Mouse (Mus musculus) heart, adult 2 months (tissue): ENCODE measurements at regions not wholly inside any gene's neighbourhood (a gene's known extent, or its start where the extent isn't known, plus 50 kb on each side); places are given as distances from the start of the nearest gene placed in this dataset.

ENCODE experiments used
- DNase-seq, 2 experiments: peaks; one replicate each; pipeline ENCODE4 v3.0.0; 2021
- H3K27ac ChIP-seq: fragments of 200-600 bp; 2 replicates; pipeline ENCODE4 v1.8.1; 2022
- H3K27me3 ChIP-seq: fragments of 200-500 bp; 2 replicates; pipeline ENCODE4 v1.6.1; 2012; ENCODE audit warnings: mild to moderate bottlenecking, low read length, inconsistent platforms, mixed read lengths; ENCODE audit not compliant: control insufficient read depth, insufficient read depth
- H3K36me3 ChIP-seq: fragments of 200-500 bp; 2 replicates; pipeline ENCODE4 v1.6.1; 2012; ENCODE audit warnings: low read length, inconsistent platforms; ENCODE audit not compliant: control insufficient read depth, insufficient read depth
- H3K4me1 ChIP-seq: fragments of 200-500 bp; 2 replicates; pipeline ENCODE4 v1.6.1; 2011; ENCODE audit warnings: low read length; ENCODE audit not compliant: control insufficient read depth, insufficient read depth
- H3K4me3 ChIP-seq: fragments of 200-600 bp; 2 replicates; pipeline ENCODE4 v1.8.1; 2022
- H3K79me2 ChIP-seq: fragments of 200-500 bp; replicated peaks from 2 replicates; pipeline ENCODE4 v1.6.1; 2012; ENCODE audit warnings: mild to moderate bottlenecking, inconsistent platforms, low read length, moderate library complexity, mixed read lengths; ENCODE audit not compliant: control insufficient read depth, insufficient read depth
- H3K9ac ChIP-seq: fragments of 200-500 bp; 2 replicates; pipeline ENCODE4 v1.6.1; 2012; ENCODE audit warnings: low read depth, mild to moderate bottlenecking, control low read depth, inconsistent platforms, low read length, mixed read lengths
- CTCF ChIP-seq: fragments of 200-600 bp; IDR thresholded peaks from 2 replicates; pipeline ENCODE4 v1.8.1; 2022; ENCODE audit warnings: antibody characterized with exemption, mild to moderate bottlenecking, moderate library complexity
- EP300 ChIP-seq: fragments of 200-500 bp; IDR thresholded peaks from 2 replicates; pipeline ENCODE4 v1.6.1; 2011; ENCODE audit warnings: low read depth, low read length, control low read depth; ENCODE audit not compliant: insufficient read depth
- POLR2A ChIP-seq: fragments of 200-500 bp; IDR thresholded peaks from 2 replicates; pipeline ENCODE4 v1.6.1; 2011; ENCODE audit warnings: mild to moderate bottlenecking, low read depth, low read length, control low read depth; ENCODE audit not compliant: insufficient read depth
- WGBS: fragments of 180-500 bp; shearing (Covaris S2); methylation state at CpG from one replicate; pipeline ENCODE4 v1.1.7; 2018; 5-methylcytosine and 5-hydroxymethylcytosine counted together
- intact Hi-C: fragments of 180-260 bp; cut with DNase I; formaldehyde crosslinking; loops from one replicate; pipeline ENCODE4 v1.15.1; 2025

DNA sequence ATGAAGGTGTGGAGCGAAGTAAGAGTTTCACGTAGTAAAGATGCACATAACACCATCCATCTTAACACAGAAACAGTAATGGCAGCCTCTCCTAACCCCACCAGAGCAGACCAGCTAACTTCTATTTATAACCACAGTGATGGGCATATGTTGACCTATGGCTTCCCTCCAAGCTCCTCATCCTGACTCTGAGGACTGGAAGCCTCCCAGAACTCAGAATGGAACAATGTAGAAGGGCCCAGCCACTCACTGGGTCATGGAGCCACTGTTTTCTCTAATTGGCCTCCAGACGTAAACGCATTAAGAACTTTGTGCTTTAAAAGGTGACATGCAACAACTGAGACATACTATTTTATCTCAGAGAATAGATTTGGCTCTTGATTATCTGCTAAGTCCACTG is 77.0 kb downstream of the Irs2 start:
- no peak for DNase-seq
- Histone ChIP-seq H3K79me2 (no peaks in the 10 kb centered on the region), H3K9ac (no peak overlapping the region), H3K36me3 (no peaks in the 10 kb centered on the region), H3K4me1 (peaks cover 4% of the 10 kb centered on the region), H3K27me3 (no peaks in the 10 kb centered on the region; the same call in 1 of the 2 replicates), H3K27ac (no peak overlapping the region), H3K4me3 (no peak overlapping the region)
- TF ChIP-seq CTCF (no peak), POLR2A (no peak), EP300 (no peak)
- intact Hi-C loops, result no loop called here
- 79% methylated on average over 4 of the region's 4 CpGs for WGBS

DNA sequence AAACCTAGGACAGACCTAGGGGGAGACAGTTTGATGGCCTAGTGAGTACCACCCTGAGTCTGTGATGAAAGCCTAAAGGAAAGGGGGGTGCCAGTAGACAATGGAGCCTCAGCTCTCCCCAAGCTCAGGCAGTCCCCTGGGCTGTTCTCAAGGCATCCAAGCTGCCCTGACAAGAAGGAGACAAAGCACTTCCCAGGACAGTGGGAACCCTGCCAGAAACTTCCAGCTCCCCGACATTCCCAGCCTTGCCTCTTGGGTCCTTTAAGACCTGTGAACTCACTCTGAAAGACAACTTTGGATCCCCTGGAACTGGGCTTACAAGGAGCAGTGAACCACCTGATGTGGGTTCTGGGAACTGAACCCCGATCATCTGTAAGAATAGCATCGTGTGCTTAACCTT is 79.4 kb downstream of the Irs2 start:
- Histone ChIP-seq H3K27ac (no peak overlapping the region), H3K4me3 (no peak overlapping the region), H3K4me1 (peaks cover 12% of the 10 kb centered on the region), H3K36me3 (no peaks in the 10 kb centered on the region), H3K9ac (no peak overlapping the region), H3K27me3 (no peaks in the 10 kb centered on the region; the same call in 1 of the 2 replicates), H3K79me2 (no peaks in the 10 kb centered on the region)
- intact Hi-C loops, result no loop called here
- 60% methylated on average over 3 of the region's 3 CpGs for WGBS
- no peak for DNase-seq
- TF ChIP-seq CTCF, result no peak
- no peak for TF ChIP-seq POLR2A
- TF ChIP-seq EP300, result no peak

DNA sequence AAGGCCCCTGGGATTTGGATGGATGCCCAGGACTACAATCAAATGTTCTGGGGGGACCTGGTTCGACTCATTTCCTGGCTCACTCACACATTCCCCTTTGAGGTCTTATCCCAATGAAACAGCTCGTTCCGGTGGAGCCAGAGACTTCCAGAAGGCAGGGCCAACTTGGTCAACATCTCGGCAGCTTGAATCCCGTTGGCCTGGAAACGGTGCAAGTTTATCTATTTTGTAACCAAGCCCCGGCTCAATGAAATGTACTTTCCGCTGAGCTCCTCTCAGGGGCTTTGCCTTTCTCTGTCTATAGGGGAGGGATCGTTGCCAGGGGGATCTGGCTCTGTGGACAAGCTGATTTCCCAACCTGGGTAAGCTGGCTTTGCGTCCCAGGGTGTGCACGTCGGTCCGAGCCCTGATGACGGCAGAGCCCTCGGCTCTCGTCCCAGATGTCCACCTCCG is 79.9 kb downstream of the Irs2 start:
- H3K4me3 ChIP-seq, result no peak overlapping the region
- H3K4me1 ChIP-seq, result peaks cover 12% of the 10 kb centered on the region
- H3K27me3 ChIP-seq, result no peaks in the 10 kb centered on the region
- TF ChIP-seq CTCF (no peak), EP300 (no peak), POLR2A (no peak)
- peak; percentile 69 to 77 for DNase-seq
- no peaks in the 10 kb centered on the region for H3K79me2 ChIP-seq
- no peak overlapping the region for H3K27ac ChIP-seq
- intact Hi-C loops, result no loop called here
- H3K9ac ChIP-seq, result no peak overlapping the region
- H3K36me3 ChIP-seq, result no peaks in the 10 kb centered on the region
- WGBS, result 35% methylated on average over 17 of the region's 17 CpGs

DNA sequence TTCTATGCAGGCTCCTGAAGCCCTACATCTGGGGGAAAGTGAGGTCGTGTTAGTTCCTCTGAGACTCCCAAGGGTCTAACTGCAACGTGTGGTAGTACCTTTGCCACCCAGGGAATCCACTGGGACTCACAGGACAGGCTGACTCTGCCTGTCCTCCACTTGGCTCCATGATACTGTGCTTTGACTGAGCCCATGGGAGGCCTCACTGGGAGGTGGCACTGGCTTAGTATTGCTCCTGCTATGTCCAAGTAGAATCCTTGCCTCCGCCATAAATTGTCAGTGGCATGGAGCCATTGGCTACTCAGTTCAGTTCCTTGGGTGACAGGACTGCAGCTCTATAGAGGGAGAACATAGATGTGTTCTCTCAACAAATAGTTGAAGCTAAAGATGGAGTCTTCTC is 81.1 kb downstream of the Irs2 start:
- H3K36me3 ChIP-seq, result no peaks in the 10 kb centered on the region
- WGBS, result 72% methylated on average over 3 of the region's 3 CpGs
- no peak overlapping the region for H3K4me3 ChIP-seq
- TF ChIP-seq POLR2A (no peak), CTCF (no peak), EP300 (no peak)
- no peak for DNase-seq
- no peak overlapping the region for H3K27ac ChIP-seq
- no peaks in the 10 kb centered on the region for H3K27me3 ChIP-seq
- no peak overlapping the region for H3K9ac ChIP-seq
- no peaks in the 10 kb centered on the region for H3K79me2 ChIP-seq
- intact Hi-C loops, result loop anchor here (2.0 kb wide), 1 partner anchor 18 kb away; no protein-coding TSS in a partner anchor
- peaks cover 12% of the 10 kb centered on the region for H3K4me1 ChIP-seq

DNA sequence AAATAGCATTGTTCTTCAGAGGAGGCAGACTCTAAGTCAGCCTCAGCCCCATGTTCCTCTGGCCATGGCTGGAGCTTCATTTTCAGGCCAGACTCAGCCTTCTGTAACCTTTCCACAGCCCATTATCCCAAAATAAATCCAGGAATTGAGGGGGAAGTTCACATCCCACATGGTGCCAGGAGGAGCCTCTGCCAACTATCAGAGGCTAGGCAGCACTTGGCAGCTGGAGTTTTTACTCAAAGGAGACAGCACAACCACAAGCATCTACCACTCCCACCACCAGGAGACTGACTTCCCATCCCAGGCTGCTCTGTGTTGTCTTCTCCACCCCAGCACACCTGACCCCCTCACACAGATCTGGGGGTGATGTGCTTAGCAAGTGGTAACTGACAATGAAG is 81.7 kb downstream of the Irs2 start:
- peaks cover 12% of the 10 kb centered on the region for H3K4me1 ChIP-seq
- no peak overlapping the region for H3K27ac ChIP-seq
- no peak overlapping the region for H3K4me3 ChIP-seq
- 0 out of 2 replicates have a peak, but pooled peaks have one; percentile 2 for TF ChIP-seq CTCF
- TF ChIP-seq POLR2A, result no peak
- H3K79me2 ChIP-seq, result no peaks in the 10 kb centered on the region
- no peaks in the 10 kb centered on the region for H3K27me3 ChIP-seq
- no peak for DNase-seq
- no peak overlapping the region for H3K9ac ChIP-seq
- no peaks in the 10 kb centered on the region for H3K36me3 ChIP-seq
- intact Hi-C loops, result loop anchor here (2.0 kb wide), 1 partner anchor 18 kb away; no protein-coding TSS in a partner anchor

DNA sequence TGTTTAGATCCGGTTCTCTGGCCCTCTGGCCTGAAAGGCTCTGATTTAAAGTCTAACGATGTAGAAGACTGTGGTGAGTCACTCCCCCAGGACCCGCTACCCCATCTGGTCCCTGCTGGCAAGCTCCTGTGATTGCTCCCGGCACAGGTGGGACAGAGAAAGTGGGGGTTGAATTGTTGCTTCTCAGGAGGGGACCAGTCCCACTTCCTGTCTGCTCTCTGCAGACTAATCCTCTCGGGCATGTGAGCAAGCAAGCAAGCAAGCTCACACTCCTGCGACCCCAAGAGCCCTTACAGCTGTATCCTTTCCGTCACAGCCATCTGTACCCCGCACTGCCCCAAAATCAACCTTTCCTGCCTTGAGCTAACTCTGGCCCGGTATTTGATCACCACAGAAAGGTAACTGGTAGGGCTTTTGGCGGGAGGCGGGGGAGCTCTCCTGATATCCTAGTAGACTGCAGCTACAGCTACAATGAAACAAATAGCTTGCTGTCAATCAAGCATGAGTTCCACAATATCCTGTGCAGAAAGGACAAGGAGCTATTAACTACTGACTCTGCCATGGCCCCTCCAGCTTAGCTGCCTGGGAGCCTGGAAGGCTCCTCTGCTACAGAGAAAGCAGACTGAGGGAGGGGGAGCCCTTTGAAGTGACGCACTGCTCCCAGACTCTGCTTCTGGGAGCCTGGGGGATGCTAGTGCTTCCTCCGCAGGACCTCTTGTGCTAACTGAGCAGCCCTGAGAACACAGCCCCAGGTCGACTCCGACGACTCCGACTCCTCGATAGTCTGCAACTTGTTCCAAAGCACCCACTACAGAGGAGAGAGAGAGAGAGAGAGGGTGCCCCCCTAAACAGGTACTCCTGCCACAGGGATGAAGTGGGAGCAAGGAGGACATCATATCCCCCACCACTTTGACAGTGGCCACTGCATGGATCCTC is 82.4 kb downstream of the Irs2 start:
- no peak overlapping the region for H3K4me3 ChIP-seq
- no peaks in the 10 kb centered on the region for H3K27me3 ChIP-seq
- WGBS, result 39% methylated on average over 18 of the region's 18 CpGs
- no peak for DNase-seq
- TF ChIP-seq CTCF (no peak), POLR2A (no peak), EP300 (no peak)
- peaks cover 11% of the 10 kb centered on the region for H3K4me1 ChIP-seq
- H3K27ac ChIP-seq, result no peak overlapping the region
- no peak overlapping the region for H3K9ac ChIP-seq
- intact Hi-C loops, result loop anchor here (2.0 kb wide), 1 partner anchor 19 kb away; no protein-coding TSS in a partner anchor
- no peaks in the 10 kb centered on the region for H3K36me3 ChIP-seq
- no peaks in the 10 kb centered on the region for H3K79me2 ChIP-seq
